Mouse (Mus musculus) kidney, postnatal 36 days (tissue): ENCODE results near the gene Fam171a1.
"Not testable (repeated sequence)": the region's sequence is repeated elsewhere in the genome, so short reads cannot be mapped to it uniquely, and the experiment has no call there.

Experiments used
- DNase-seq, 2 experiments: peaks; one replicate each; pipeline ENCODE4 v3.0.0; 2021 to 2022; ENCODE audit warnings: mixed read lengths in 2 of 2

The Fam171a1 gene

DNA sequence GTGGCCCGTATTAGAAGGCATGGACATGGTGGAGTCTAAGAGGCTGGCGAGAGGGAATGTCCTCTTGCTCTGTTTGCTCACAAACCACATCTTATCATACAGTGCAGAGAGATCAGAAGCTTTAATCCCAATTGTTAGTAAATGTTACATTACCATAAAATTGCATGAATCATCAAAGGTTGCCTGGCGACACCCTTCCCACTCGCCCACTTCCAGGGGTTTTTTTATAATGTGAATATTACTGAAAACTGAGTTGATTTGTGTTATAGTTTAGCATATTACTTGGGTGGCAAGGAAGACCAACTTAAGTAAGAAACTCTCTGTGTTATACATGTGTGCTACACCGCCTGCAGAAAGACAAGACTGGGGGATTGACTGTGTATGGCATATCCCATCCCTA lies 60.9 kb downstream of the Fam171a1 start:
- DNase-seq: no peak

DNA sequence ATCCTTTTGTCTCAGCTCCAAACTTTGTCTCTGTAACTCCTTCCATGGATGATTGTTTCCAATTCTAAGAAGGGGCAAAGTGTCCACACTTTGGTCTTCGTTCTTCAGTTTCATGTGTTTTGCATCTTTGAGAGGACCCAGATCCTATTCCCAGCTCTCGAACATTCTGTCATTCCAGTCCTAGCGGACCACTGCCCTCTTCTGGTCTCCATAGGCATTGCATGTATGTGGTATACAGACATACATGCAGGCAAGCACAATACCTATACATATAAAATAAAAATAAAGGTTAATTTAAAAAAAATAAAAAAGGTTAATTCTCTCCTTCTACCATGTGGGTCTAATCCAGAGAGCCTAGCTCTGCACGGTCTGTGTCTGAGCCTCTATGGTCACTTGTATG lies 62.0 kb downstream of the Fam171a1 start:
- peak in 1 of 2 experiments; percentile 29 for DNase-seq

DNA sequence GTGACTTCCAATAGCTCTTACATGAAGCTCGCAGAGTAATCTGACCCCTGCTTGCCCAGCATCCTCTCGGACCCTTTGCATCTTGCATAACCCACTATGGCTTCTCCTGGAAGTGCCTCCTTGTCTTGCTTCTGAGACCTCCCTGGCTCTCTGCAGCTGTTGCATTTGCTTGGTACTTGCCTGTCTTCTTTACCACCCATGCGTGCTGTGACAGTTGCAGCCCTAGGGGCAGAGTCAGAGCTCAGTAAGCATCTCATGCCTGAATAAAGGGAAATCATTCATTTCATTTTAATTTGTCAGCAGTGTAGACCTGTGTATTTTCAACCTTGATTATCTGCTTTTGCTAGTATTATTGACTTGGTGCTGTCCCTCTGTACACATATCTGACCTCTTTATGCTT lies 62.7 kb downstream of the Fam171a1 start:
- no peak for DNase-seq

DNA sequence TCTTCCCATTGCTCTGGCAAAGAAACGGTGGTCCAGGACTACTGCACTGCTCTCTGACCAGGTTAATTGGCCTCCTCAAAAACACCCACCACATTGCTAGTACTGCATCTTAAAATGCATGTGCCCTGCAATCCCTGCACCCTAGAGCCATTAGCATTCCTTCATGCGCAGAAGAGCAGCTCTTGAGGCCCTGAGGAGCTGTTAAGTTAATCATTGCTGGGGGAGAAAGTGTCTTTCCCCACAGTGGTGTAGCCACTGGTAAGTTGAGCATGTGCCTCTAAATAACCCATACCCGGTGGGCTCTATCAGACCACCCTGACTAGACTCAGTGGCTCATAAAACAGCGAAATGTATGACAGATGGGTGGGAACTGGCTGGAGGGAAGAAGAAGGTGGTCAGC lies 66.5 kb downstream of the Fam171a1 start:
- DNase-seq: no peak

DNA sequence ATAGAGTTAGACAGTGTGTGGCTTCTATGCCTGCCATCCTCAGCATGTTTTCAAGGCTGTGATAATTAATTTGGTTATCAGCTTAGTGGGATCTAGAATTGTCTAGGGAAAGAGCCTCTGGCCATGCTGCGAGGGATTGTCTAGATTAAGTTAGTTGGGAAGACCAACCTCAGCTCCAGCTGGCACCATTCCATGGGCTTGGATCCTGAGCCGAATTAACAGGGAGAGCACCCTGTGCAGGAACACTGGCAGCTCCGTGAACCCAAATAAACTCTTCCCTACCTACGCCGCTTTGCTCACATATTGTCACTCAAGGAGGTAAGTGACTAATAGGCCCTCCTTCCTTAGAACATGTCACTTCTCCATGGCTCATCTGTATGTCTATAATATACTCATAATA lies 69.6 kb downstream of the Fam171a1 start:
- DNase-seq: peak in 1 of 2 experiments; percentile 43

DNA sequence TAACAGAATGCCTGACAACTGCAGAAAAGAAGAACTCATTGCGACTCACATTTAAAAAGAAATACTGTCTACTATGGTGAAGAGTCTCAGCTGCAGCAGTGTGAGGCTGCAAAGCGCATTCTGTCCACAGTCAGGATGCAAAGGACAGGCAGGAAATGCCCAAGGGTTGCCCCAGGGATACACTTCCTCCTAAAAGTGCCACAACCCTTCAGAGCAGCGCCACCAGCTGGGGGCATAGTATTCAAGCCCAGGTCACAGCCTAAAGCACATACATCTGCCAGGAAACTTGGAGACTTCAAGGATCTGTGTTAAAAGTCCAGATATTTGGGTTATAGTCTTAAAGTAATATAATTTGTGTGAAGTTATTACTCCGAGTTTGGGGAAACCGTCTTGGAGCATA lies 71.3 kb downstream of the Fam171a1 start:
- peak; percentile 53 to 79 for DNase-seq

DNA sequence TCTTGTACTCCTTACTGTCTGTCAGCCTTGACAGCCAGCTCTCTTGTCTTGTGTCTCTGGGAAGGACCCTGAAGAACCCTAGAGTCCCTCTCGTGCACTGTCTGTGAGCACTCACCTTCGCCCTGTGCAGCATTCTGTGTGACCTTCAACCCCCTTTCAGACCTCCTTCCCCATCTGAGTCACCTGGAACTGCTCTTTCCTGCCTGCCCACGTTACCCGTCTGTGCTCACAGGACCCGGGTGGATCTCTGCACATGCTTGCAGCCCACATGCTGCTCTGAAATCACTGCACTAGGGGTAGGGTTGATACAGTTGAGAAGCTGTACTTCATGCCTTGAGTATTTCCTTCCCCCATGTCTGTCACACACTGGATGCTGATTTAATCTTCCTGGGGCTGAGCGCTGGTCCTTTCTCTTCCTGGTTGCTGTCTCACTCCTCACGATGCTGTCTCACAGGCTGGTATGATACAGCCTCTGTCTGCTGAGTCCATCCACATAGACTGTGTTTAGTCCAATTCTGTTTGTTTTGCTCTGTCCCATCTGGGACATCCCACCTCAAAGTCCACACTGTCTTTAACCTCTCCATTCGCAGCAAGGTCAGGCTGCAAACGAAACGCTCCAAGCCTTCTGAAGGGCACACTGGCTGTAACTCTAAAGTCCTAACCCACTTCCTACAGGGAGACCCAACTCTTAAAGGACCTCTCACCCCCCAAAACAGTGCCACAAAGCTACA lies 74.9 kb downstream of the Fam171a1 start:
- no peak for DNase-seq

DNA sequence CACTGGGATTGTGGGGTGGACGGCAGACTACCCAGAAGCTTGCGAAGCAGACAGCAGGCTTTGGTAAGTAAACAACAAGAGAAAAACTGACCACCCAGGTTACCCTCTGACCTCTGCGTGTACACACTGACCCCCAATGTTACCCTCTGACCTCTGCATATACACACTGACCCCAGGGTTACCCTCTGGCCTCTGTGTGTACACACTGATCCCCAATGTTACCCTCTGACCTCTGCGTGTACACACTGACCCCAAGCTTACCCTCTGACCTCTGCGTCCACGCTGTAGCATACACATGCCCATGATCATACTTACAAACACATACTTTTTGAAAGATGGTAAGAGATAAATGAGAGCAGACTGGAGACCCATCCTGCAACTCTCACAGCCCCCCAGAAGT lies 77.1 kb downstream of the Fam171a1 start:
- DNase-seq: no peak

DNA sequence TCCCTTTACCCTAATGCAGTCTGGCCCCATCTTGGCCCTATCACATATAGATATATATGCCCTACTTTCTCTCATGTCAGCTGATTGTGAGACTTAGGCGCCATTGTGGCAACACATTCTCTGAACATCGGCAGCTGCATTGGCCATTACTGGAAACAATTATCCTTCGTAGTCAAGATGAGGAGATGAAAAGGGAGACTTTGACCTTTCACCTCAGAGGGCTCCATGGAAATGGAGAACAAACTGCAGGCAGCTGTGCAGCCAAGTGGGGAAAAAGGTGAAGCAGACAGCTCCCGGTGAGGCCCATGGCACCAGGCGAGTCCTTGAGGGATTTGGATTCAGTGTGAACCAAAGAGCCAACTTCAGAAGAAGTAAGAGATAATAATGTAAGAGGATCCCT lies 81.5 kb downstream of the Fam171a1 start:
- peak; percentile 29 to 43 for DNase-seq

DNA sequence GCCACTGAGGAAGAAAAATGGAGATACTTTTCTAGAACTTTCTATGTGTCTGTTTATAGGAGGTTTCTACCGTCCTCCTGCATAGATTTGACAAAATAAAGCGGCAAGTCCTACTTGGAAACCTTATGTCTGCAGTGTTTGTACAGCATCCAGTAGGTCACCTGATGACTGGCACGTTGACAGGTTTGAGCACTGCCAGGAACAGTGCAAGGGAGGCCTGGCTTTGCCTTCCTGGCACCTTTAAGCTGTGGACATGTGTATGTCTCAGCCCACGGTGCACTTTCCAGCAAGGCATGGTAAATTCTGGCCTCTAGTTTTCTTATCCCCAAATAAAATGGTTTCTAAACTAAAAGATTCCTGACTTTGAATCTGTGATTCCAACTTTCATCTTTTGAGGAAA lies 86.4 kb downstream of the Fam171a1 start:
- peak in 1 of 2 experiments; percentile 26 for DNase-seq

DNA sequence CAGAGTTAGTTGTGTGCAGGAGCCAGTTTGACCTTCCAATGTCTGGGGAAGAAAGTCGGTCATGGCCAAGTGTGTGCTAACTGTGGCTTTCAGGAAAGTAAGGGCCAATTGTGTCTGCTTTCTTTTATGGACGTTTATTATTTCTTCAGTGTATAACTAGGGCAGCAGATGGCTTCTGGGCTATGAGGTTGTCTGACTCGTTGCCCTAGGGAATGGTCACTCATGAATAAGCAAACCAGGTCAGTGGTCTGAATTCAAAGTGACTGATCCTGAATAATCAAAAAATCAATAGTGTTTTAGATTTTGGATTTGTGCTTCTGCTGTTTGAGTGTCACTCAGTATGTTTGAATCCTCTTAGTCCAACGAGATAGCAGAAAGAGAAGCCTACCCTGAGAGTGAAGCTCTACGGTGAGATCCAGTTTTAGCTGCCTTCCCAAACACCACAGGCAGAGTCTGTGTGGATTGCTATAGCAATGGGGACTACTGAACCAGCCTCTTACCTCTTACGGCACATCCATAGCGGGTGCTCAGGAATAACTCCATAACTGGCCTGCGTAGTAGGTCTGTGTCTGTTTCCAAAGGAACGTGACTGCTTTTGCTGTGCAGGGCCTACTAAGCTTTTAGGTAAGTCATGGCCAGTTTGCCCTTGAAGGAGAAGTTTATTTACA lies 93.1 kb downstream of the Fam171a1 start:
- DNase-seq: no peak

DNA sequence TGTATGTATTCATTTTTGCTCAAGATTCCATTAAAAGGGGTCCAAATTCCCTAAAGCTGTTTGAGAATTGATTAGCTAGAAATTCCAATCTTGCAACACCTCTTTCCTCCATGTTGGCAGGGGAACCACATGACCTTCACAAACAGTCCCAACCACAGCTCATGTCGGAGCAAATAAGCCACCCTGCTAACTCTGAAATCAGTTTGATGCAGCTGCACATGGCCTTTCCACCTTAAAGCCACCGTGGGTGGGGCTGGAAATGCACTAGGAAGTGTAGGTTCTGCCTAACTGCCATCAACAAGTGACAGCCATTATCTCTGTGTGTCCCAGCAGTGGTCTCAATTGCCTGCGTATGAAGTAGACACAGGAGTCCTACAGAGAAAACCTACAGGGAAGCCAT lies 101.5 kb downstream of the Fam171a1 start:
- DNase-seq: no peak

DNA sequence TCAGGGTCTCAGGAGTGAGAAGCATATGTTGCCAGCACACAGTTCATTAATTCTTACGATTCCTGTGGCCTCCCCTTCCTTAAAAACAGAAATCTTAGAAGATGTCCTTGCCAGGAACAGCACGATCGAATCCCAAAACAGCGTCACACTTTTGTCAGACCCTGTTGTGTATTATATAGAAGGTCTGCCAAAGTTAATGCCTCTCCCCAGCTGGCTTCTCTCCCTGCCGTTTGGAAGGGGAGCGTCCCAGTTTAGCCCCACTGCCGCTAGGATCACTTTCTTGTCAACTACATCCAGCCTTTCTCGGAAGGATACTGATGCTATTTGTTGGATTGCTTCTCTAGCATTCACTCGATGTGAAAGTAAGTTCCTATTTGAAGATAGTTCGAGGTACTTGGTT lies 102.6 kb downstream of the Fam171a1 start:
- DNase-seq: no peak

DNA sequence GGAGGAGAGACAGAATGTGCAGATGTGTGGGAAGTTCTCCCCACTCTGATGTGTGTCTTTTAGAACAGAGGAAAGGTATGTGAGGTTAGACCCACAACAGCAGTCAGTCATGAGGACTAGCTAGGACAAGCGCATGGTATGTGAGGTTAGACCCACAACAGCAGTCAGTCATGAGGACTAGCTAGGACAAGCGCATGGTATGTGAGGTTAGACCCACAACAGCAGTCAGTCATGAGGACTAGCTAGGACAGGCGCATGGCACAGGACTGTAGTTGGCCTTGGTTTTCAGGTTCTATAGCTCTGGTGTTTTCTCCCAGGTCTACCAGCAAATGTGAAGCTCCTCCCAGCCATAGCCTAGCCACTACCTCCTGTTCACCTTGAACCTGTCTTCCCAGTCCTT lies 103.6 kb downstream of the Fam171a1 start:
- DNase-seq: not testable (repeated sequence)

DNA sequence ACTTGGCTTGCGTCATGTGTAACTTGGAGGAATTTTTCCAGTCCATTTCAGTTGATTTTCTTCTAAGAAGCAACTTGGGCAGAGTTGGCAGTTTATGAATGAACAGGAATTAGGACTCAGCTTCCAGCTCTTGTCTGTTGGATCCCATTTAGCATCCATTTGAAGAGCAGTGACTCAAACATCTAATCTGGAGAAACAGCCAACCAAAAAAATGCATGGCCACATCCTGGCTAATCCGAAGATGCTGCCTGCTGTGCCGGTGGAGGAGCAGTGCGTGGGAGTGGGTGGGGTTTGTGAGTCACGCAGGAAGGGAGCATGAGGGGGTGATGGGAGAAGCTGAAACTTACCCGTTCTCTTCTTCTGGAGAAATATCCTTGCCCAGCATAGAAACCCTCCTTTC lies 104.2 kb downstream of the Fam171a1 start:
- DNase-seq: no peak

DNA sequence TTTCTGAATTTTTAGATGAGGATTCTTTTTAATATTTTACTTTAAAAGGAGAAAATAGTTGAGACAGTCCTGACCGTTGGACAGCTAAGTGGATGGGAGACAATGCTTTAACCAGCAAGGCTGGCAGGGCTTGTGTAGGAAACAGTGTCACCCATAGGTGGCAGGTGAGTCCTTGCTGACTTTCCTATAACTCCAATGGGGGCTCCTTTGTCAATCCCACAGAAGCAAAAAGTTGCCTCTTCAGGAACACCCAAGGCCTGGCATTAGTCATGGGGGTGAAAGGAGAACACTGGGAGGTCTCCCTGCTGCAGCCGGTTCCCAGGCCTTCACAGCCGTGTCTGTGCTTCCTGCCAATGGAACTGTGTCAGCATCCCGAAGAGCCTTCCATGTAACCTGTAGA lies 114.5 kb downstream of the Fam171a1 start:
- peak; percentile 13 to 46 for DNase-seq

DNA sequence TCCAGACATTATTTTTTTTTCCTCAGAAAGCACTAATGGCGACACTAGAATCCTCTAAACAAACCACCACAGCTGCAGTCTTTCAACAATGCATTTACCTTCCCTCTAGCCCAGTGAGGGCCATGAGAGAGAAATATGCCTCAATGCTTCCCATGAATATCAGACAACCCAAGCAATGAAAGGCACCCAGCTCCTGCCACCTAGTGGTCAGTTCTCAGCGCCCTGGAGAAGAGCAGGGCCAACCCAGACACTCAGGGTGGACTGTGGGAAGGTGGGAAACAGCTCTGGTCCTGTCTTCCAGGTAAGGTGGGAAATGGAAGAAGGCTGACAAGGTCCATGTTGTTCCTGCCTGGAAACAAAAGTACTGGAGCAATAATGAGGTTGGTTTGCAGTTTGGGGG lies 115.0 kb downstream of the Fam171a1 start:
- DNase-seq: peak; percentile 72 to 87

DNA sequence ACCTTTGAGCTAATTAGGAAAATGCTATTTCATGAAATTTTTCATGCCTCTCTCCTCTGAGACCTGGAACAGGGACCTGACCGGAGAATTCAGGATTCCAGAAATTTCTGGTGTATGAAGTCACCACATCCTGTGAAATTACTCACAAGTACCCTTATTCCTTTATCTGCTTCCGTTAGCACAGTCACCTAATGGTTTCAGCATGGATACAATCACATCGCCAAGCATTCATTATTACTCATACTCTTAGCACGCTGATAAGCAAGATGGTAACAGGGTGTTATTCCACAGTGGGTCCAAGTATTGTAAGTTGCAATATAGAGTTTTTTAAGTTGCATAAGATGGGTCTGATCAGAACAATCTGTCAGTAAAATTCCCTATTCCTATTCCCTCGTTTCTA lies 125.2 kb downstream of the Fam171a1 start:
- DNase-seq: no peak

DNA sequence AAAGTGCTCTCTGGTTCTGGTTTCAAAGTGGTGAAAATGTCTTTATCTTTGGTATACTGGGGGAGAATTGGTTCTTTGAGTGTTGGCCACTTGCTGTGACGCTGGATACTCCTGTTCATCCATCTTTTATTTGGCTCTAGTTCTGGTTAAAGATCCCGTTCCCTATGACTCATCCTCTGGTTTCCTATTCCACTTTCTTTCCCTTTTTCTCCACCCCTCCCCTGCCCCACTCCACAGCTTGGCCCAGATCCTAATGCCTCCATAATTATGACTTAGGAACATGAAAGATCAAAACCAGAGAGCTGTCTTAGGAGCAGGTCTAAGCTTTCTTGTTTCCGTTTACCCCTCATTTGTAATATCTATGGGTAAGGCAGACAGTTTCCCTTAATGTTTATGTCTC lies 130.2 kb downstream of the Fam171a1 start:
- DNase-seq: no peak

DNA sequence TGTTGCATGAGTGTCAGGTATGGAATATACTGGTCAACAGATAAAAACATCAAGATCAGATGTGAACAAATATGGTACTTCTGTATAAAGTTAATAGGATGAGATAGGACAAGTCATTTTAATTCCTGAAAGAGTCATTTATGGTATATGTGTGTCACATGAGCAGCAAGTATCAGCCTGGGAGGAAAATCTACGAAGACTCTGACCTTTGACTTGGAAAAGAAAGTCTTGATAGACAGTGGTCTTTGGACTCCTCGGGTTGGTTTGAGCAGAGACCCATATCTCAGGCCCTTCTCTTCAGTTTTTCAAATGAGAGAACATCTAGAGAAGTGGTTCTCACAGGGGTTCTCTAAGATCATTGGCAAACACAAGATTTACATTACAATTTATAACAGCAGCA lies 137.3 kb downstream of the Fam171a1 start:
- DNase-seq: no peak

DNA sequence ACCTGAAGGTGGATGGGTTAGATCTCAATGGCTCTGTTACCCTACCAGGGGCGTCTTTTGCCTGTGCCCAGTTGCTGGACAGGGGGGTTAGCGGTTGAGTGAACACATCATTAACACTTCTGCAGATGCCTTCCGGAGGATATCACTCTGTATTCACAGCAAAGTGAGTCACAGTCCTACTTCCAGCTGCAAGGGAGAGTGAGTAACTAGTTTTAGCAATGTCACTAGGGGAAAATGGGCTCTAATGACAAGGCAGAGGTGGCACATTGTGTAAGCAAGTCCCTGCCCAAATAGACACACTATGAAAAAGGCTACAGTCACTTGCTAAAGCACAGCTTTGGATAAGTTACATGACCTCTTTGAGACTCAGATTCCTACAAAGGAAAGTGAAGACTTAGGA lies 152.4 kb downstream of the Fam171a1 start:
- DNase-seq: no peak

DNA sequence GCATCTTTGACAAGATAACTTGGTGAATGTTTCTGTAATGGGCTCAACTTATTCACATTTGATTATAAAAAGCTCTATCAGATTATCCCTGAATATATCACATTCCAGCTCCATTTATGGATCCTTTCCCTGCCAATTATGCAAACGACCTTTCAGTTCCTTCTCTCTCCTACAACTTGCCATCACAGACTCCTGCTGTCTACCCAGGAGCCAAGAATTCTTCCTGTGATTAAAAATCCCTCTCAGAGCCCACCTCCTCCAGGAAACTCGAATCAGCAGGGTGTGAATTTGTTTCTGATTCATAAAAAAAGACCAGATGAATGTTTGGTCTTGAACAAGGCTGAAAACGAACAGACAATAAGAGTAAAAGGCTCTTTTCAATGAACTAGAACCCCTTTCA lies 153.9 kb downstream of the Fam171a1 start:
- DNase-seq: no peak

DNA sequence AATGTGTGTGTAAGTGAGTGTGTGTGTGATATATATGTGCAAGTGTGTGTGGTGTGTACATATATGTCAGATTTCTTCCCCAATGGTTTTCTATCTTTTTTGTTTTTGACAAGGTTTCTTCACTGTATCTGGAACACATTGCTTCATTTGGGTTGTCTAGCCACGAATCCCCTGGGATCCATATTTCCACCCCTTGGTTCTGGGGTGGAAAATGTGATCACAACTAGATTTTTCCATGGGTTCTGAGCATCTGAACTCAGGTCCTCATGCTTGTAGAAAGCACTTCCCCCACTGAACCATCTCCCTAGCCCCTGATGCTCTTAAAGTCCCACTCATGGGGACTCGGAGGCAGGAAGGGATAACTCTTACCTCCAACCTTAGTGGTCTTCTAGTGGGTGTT lies 159.3 kb downstream of the Fam171a1 start:
- no peak for DNase-seq

DNA sequence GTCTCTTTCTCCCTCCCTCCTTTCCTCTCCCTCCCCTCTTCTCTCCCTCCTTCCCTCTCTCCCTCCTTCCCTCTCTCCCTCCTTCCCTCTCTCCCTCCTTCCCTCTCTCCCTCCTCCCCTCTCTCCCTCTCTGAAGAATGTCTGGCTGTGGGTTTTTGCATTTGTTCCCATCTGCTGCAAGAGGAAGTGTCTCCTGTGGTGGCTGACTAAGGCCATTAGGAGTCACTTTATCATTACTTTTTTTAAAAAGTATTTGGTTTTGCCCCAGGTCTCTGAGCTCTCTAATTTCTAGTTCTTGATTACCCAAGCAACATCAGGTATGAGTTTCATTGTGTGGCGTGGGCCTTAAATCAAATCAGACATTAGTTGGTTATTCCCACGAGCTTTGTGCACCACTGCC lies 162.1 kb downstream of the Fam171a1 start:
- no peak for DNase-seq
